Mouse (Mus musculus): ENCODE data around the gene Cdh15.

- TF ChIP-seq GATA1 (IDR thresholded peaks at IDR 0.05; ENCODE audit: low read length), result no peak
- no peak for TF ChIP-seq TAL1 (IDR thresholded peaks at IDR 0.05; ENCODE audit: low read length)
Observed at GRCm38 (mm10) chr8:122912871-122913270, 65.1 kb downstream of the Cdh15 start.

Measured in erythroblast, embryonic 14.5 days (primary cell).